ENCODE assay signal across 8 mouse cellular contexts in genomic region chr6:56796232-56796631, GRCm38 (mm10). TPM values are rescaled to one million over a fixed set of nuclear protein-coding genes. Genes with fewer than 3 reads are reported as not detected.
A peak's percentile ranks its signal among the peaks of the same experiment; 100 is the strongest.
DNase-seq lines count a peak whose midpoint lies in the region; ATAC-seq and TF ChIP-seq lines count a peak whose summit lies in the region.

No protein-coding gene starts in this region.

- 3% methylated on average over 8 of the region's 8 CpGs for WGBS in kidney, postnatal 0 days
- WGBS in hindbrain, postnatal 0 days: 5% methylated on average over 8 of the region's 8 CpGs
- WGBS in midbrain, embryonic 16.5 days: 7% methylated on average over 8 of the region's 8 CpGs

- no peaks in the 10 kb centered on the region for H3K27me3 ChIP-seq in kidney, postnatal 0 days (ENCODE audit: insufficient read depth, low read length)
- H3K27me3 ChIP-seq in hindbrain, postnatal 0 days (ENCODE audit: insufficient read depth, low read length): no peaks in the 10 kb centered on the region
- H3K27me3 ChIP-seq in midbrain, embryonic 16.5 days (ENCODE audit: control insufficient read depth, insufficient read depth, low read depth, low read length): no peaks in the 10 kb centered on the region

- ATAC-seq in kidney, postnatal 0 days (replicated peaks; ENCODE audit: low FRiP score, low read depth): no peak
- no peak for ATAC-seq in hindbrain, postnatal 0 days
- no peak for ATAC-seq in midbrain, embryonic 16.5 days

- H3K4me3 ChIP-seq in kidney, postnatal 0 days (replicated peaks; ENCODE audit: low read depth, low read length): peak overlapping the region; percentile 92
- H3K4me3 ChIP-seq in cortical plate, adult 2 months (ENCODE audit: insufficient read depth, low read length): peak overlapping the region; percentile 58
- H3K4me3 ChIP-seq in hindbrain, postnatal 0 days (ENCODE audit: low read length): peak overlapping the region; percentile 89
- H3K4me3 ChIP-seq in midbrain, embryonic 16.5 days (ENCODE audit: low read depth, low read length): peak overlapping the region; percentile 85

- peak overlapping the region; percentile 99 for H3K27ac ChIP-seq in kidney, postnatal 0 days
- H3K27ac ChIP-seq in cortical plate, adult 2 months (ENCODE audit: insufficient read depth, low read length): no peak overlapping the region
- H3K27ac ChIP-seq in hindbrain, postnatal 0 days: 0 out of 2 replicates have a peak overlapping the region, but pooled peaks have one; percentile 100
- 0 out of 2 replicates have a peak overlapping the region, but pooled peaks have one; percentile 9 for H3K27ac ChIP-seq in midbrain, embryonic 16.5 days (ENCODE audit: low read length)

- peak overlapping the region; percentile 72 for H3K4me2 ChIP-seq in kidney, postnatal 0 days (ENCODE audit: low read length)
- H3K4me2 ChIP-seq in hindbrain, postnatal 0 days (ENCODE audit: low read depth, low read length): peak overlapping the region; percentile 89
- peak overlapping the region; percentile 76 for H3K4me2 ChIP-seq in midbrain, embryonic 16.5 days (ENCODE audit: low read length)

- DNase-seq in kidney, postnatal 0 days (ENCODE audit: low spot score): peak; percentile 16
- no peak for DNase-seq in kidney, postnatal 36 days
- DNase-seq in hindbrain, postnatal 0 days (ENCODE audit: low spot score): no peak
- no peak for DNase-seq in embryo, embryonic 10 days (ENCODE audit: low spot score)
- no peak for DNase-seq in urinary bladder, postnatal 36 days (ENCODE audit: low spot score in 2 of 2)
- DNase-seq in adrenal gland, postnatal 14 days: no peak

- H3K4me1 ChIP-seq in kidney, postnatal 0 days (replicated peaks; ENCODE audit: insufficient read depth, low read length): peaks cover 13% of the 10 kb centered on the region
- peaks cover 2% of the 10 kb centered on the region; the same call in 1 of the 2 replicates for H3K4me1 ChIP-seq in cortical plate, adult 2 months (ENCODE audit: control insufficient read depth, insufficient read depth, low read length)
- H3K4me1 ChIP-seq in hindbrain, postnatal 0 days (ENCODE audit: insufficient read depth, low read length): peaks cover 9% of the 10 kb centered on the region; the same call in 1 of the 2 replicates
- H3K4me1 ChIP-seq in midbrain, embryonic 16.5 days (ENCODE audit: control insufficient read depth, insufficient read depth, low read length): peaks cover 26% of the 10 kb centered on the region

- H3K9ac ChIP-seq in kidney, postnatal 0 days (ENCODE audit: low read depth, low read length): peak overlapping the region; percentile 97
- H3K9ac ChIP-seq in hindbrain, postnatal 0 days (replicated peaks; ENCODE audit: low read length): peak overlapping the region; percentile 94
- peak overlapping the region; percentile 95 for H3K9ac ChIP-seq in midbrain, embryonic 16.5 days (ENCODE audit: low read depth, low read length)

- no peaks in the 10 kb centered on the region for H3K9me3 ChIP-seq in kidney, postnatal 0 days (replicated peaks; ENCODE audit: low read length)
- no peaks in the 10 kb centered on the region for H3K9me3 ChIP-seq in hindbrain, postnatal 0 days (ENCODE audit: low read length)
- no peaks in the 10 kb centered on the region for H3K9me3 ChIP-seq in midbrain, embryonic 16.5 days (replicated peaks; ENCODE audit: control insufficient read depth, low read length, poor library complexity, severe bottlenecking)

- TF ChIP-seq CTCF in kidney, postnatal 0 days (IDR thresholded peaks at IDR 0.05; ENCODE audit: low read depth): no peak
- no peak for TF ChIP-seq CTCF in cortical plate, adult 2 months (IDR thresholded peaks at IDR 0.05; ENCODE audit: extremely low read depth, insufficient read depth, low read length)
- no peak for TF ChIP-seq CTCF in hindbrain, postnatal 0 days (IDR thresholded peaks at IDR 0.05; ENCODE audit: low read depth)

- H3K36me3 ChIP-seq in kidney, postnatal 0 days (ENCODE audit: insufficient read depth, low read length): no peaks in the 10 kb centered on the region
- H3K36me3 ChIP-seq in hindbrain, postnatal 0 days (ENCODE audit: insufficient read depth, low read length): no peaks in the 10 kb centered on the region
- H3K36me3 ChIP-seq in midbrain, embryonic 16.5 days (ENCODE audit: control insufficient read depth, insufficient read depth, low read length): no peaks in the 10 kb centered on the region

- no peak for TF ChIP-seq POLR2A in cortical plate, adult 2 months (IDR thresholded peaks at IDR 0.05; ENCODE audit: extremely low read depth, insufficient read depth, low read length)

RNA-seq across cellular contexts. Expression of gene Kbtbd2, which starts 1.4 kb away (rescaled TPM):
- polyA plus RNA-seq in kidney, postnatal 0 days (2015; fragmentation: Nextera tagmentation; extraction: Ambion mirVana): 16.0 TPM in 2 replicates
- 30.5 and 34.0 TPM in 2 replicates for polyA plus RNA-seq in cortical plate, adult 2 months (2012; rRNA removed)
- 36.0 and 46.2 TPM in 2 replicates for total RNA-seq in hindbrain, postnatal 0 days (2014; rRNA removed)
- 18.2 and 19.7 TPM in 2 replicates for polyA plus RNA-seq in hindbrain, postnatal 0 days (2015; fragmentation: Nextera tagmentation; extraction: Ambion mirVana)
- polyA plus RNA-seq in midbrain, embryonic 16.5 days (2015; fragmentation: Nextera tagmentation; extraction: Ambion mirVana): 23.9 and 29.4 TPM in 2 replicates
- total RNA-seq in adrenal gland, postnatal 14 days (2021): 36.7 and 37.6 TPM in 2 replicates

RNA-seq across cellular contexts. Expression of gene Fkbp9, which starts 35.6 kb away (rescaled TPM):
- polyA plus RNA-seq in kidney, postnatal 0 days (2015; fragmentation: Nextera tagmentation; extraction: Ambion mirVana): 104 and 113 TPM in 2 replicates
- 27.9 and 31.8 TPM in 2 replicates for polyA plus RNA-seq in cortical plate, adult 2 months (2012; rRNA removed)
- total RNA-seq in hindbrain, postnatal 0 days (2014; rRNA removed): 47.4 and 54.8 TPM in 2 replicates
- 44.7 and 45.9 TPM in 2 replicates for polyA plus RNA-seq in hindbrain, postnatal 0 days (2015; fragmentation: Nextera tagmentation; extraction: Ambion mirVana)
- 27.7 and 30.8 TPM in 2 replicates for polyA plus RNA-seq in midbrain, embryonic 16.5 days (2015; fragmentation: Nextera tagmentation; extraction: Ambion mirVana)
- total RNA-seq in adrenal gland, postnatal 14 days (2021): 72.1 and 73.3 TPM in 2 replicates
